Mouse (Mus musculus): Measurements from ENCODE around the gene Gpr37. TPM values are rescaled to one million over a fixed set of nuclear protein-coding genes. Genes with fewer than 3 reads are reported as not detected.

Gene Gpr37
- not detected for polyA plus RNA-seq (2015; fragmentation: Illumina TruSeq; extraction: RNeasy Lipid Tissue Mini Kit (QIAGEN cat#74804); ENCODE audit: insufficient read depth, low replicate concordance)

GRCm38 (mm10) chr6:25690629-25691028 lies at the start of gene Gpr37:
Gene Gpr37, minus strand, starts transcription at chr6:25690729.

Other genes with a start within 250 kb of the Gpr37 start
- 34.8 TPM for gene Pot1a, start 118.5 kb upstream of the Gpr37 start, polyA plus RNA-seq (2015; fragmentation: Illumina TruSeq; extraction: RNeasy Lipid Tissue Mini Kit (QIAGEN cat#74804); ENCODE audit: insufficient read depth, low replicate concordance)